Mouse (Mus musculus): ENCODE results near the gene Zbtb3. TPM values are rescaled to one million over a fixed set of nuclear protein-coding genes. Genes with fewer than 3 reads are reported as not detected.

The Zbtb3 gene
- polyA plus RNA-seq, 1 experiment = 1.4 TPM

GRCm38 (mm10) chr19:8850402-8850901, 48.1 kb downstream of the Zbtb3 start, which contains the start of gene Lrrn4cl:
TSS of gene Lrrn4cl (plus strand) at chr19:8850768.
- TF ChIP-seq GATA1 (IDR thresholded peaks at IDR 0.05; ENCODE audit: low read length) = no peak

GRCm38 (mm10) chr19:8851639-8852038, 49.3 kb downstream of the Zbtb3 start:
- no peak for TF ChIP-seq GATA1 (IDR thresholded peaks at IDR 0.05; ENCODE audit: low read length)

- no peak for TF ChIP-seq GATA1 (IDR thresholded peaks at IDR 0.05; ENCODE audit: low read length)
Observed at GRCm38 (mm10) chr19:8852236-8852928, 50.0 kb downstream of the Zbtb3 start.

GRCm38 (mm10) chr19:8853117-8853516, 50.8 kb downstream of the Zbtb3 start:
- TF ChIP-seq GATA1 (IDR thresholded peaks at IDR 0.05; ENCODE audit: low read length) = no peak

Other genes starting within 250 kb of the Zbtb3 start
- gene Slc22a8, start 211.3 kb upstream of the Zbtb3 start, polyA plus RNA-seq (2012) = not detected in 2 replicates
- gene Slc22a6, start 184.5 kb upstream of the Zbtb3 start, polyA plus RNA-seq (2012) = not detected in 2 replicates
- 0.02 and 0.12 TPM in 2 replicates for gene Chrm1, start 138.8 kb upstream of the Zbtb3 start, polyA plus RNA-seq (2012)
- gene Slc3a2, start 79.2 kb upstream of the Zbtb3 start, polyA plus RNA-seq (2012) = 180 and 242 TPM in 2 replicates
- gene Wdr74, start 66.7 kb upstream of the Zbtb3 start, polyA plus RNA-seq (2012) = 45.8 and 52.0 TPM in 2 replicates
- gene 1700092M07Rik, start 61.8 kb upstream of the Zbtb3 start, polyA plus RNA-seq (2012) = 1.8 and 2.1 TPM in 2 replicates
- gene Stx5a, start 61.1 kb upstream of the Zbtb3 start, polyA plus RNA-seq (2012) = 13.4 and 17.1 TPM in 2 replicates
- gene Nxf1, start 45.5 kb upstream of the Zbtb3 start, polyA plus RNA-seq (2012) = 23.2 and 29.3 TPM in 2 replicates
- gene Tmem223, start 31.6 kb upstream of the Zbtb3 start, polyA plus RNA-seq (2012) = 3.6 and 4.5 TPM in 2 replicates
- gene Tmem179b, start 28.1 kb upstream of the Zbtb3 start, polyA plus RNA-seq (2012) = 50.4 and 51.8 TPM in 2 replicates
- gene Taf6l, start 16.1 kb upstream of the Zbtb3 start, polyA plus RNA-seq (2012) = 42.9 and 51.9 TPM in 2 replicates
- gene Polr2g, start 4.0 kb upstream of the Zbtb3 start, polyA plus RNA-seq (2012) = 8.1 and 8.9 TPM in 2 replicates
- gene Ttc9c, start 16.8 kb downstream of the Zbtb3 start, polyA plus RNA-seq (2012) = 2.1 and 3.1 TPM in 2 replicates
- gene Hnrnpul2, start 17.5 kb downstream of the Zbtb3 start, polyA plus RNA-seq (2012) = 100 and 147 TPM in 2 replicates
- 110 and 157 TPM in 2 replicates for gene AC129217.1, start 27.2 kb downstream of the Zbtb3 start, polyA plus RNA-seq (2012)
- gene Bscl2, start 34.9 kb downstream of the Zbtb3 start, polyA plus RNA-seq (2012) = 9.4 and 10.6 TPM in 2 replicates
- gene Gng3, start 36.6 kb downstream of the Zbtb3 start, polyA plus RNA-seq (2012) = not detected in 2 replicates
- not detected in 2 replicates for gene Lrrn4cl, start 48.2 kb downstream of the Zbtb3 start, polyA plus RNA-seq (2012)
- 262 and 324 TPM in 2 replicates for gene Ubxn1, start 68.9 kb downstream of the Zbtb3 start, polyA plus RNA-seq (2012)
- gene Uqcc3, start 78.4 kb downstream of the Zbtb3 start, polyA plus RNA-seq (2012) = 63.4 and 71.1 TPM in 2 replicates
- 0.46 and 0.48 TPM in 2 replicates for gene Lbhd1, start 81.2 kb downstream of the Zbtb3 start, polyA plus RNA-seq (2012)
- gene Gm49403, start 81.4 kb downstream of the Zbtb3 start, polyA plus RNA-seq (2012) = not detected in 2 replicates
- gene 1810009A15Rik, start 86.3 kb downstream of the Zbtb3 start, polyA plus RNA-seq (2012) = 63.6 and 93.2 TPM in 2 replicates
- 12.7 and 33.2 TPM in 2 replicates for gene Gm49416, start 86.4 kb downstream of the Zbtb3 start, polyA plus RNA-seq (2012)
- gene Ints5, start 90.5 kb downstream of the Zbtb3 start, polyA plus RNA-seq (2012) = 50.3 and 53.9 TPM in 2 replicates
- 45.9 and 48.4 TPM in 2 replicates for gene Ganab, start 95.5 kb downstream of the Zbtb3 start, polyA plus RNA-seq (2012)
- 110 and 120 TPM in 2 replicates for gene B3gat3, start 117.8 kb downstream of the Zbtb3 start, polyA plus RNA-seq (2012)
- 29.4 and 38.6 TPM in 2 replicates for gene Rom1, start 126.8 kb downstream of the Zbtb3 start, polyA plus RNA-seq (2012)
- gene Eml3, start 127.0 kb downstream of the Zbtb3 start, polyA plus RNA-seq (2012) = 100 and 115 TPM in 2 replicates
- 75.9 and 85.0 TPM in 2 replicates for gene Mta2, start 139.3 kb downstream of the Zbtb3 start, polyA plus RNA-seq (2012)
- 53.5 and 54.6 TPM in 2 replicates for gene Tut1, start 151.3 kb downstream of the Zbtb3 start, polyA plus RNA-seq (2012)
- gene Eef1g, start 164.5 kb downstream of the Zbtb3 start, polyA plus RNA-seq (2012) = 60.0 and 221 TPM in 2 replicates
- 0.31 and 1.3 TPM in 2 replicates for gene Ahnak, start 186.7 kb downstream of the Zbtb3 start, polyA plus RNA-seq (2012)